Mouse (Mus musculus): ENCODE measurements around the gene Lipa.

GRCm38 (mm10) chr19:34520051-34520450, 7.2 kb downstream of the Lipa start:
- TF ChIP-seq MYOG (IDR thresholded peaks at IDR 0.05; ENCODE audit: control insufficient read depth, extremely low read depth, insufficient read length) (no peak), CTCF (IDR thresholded peaks at IDR 0.05; ENCODE audit: control insufficient read depth, insufficient read depth, insufficient read length) (no peak), MAX (IDR thresholded peaks at IDR 0.05) (no peak), MYOD1 (IDR thresholded peaks at IDR 0.05; ENCODE audit: control insufficient read depth, insufficient read length, low read depth) (no peak), FOSL1 (IDR thresholded peaks at IDR 0.05; ENCODE audit: insufficient read depth, low read length, poor library complexity, severe bottlenecking) (no peak), CEBPB (IDR thresholded peaks at IDR 0.05; ENCODE audit: low read depth) (no peak), USF1 (IDR thresholded peaks at IDR 0.05; ENCODE audit: low read depth) (no peak)
